Mouse (Mus musculus): ENCODE measurements around the gene Nuak1. TPM values are rescaled to one million over a fixed set of nuclear protein-coding genes. Genes with fewer than 3 reads are reported as not detected.

Gene Nuak1
- polyA plus RNA-seq, 1 experiment from 2014 or later, result 0.13 TPM

DNA sequence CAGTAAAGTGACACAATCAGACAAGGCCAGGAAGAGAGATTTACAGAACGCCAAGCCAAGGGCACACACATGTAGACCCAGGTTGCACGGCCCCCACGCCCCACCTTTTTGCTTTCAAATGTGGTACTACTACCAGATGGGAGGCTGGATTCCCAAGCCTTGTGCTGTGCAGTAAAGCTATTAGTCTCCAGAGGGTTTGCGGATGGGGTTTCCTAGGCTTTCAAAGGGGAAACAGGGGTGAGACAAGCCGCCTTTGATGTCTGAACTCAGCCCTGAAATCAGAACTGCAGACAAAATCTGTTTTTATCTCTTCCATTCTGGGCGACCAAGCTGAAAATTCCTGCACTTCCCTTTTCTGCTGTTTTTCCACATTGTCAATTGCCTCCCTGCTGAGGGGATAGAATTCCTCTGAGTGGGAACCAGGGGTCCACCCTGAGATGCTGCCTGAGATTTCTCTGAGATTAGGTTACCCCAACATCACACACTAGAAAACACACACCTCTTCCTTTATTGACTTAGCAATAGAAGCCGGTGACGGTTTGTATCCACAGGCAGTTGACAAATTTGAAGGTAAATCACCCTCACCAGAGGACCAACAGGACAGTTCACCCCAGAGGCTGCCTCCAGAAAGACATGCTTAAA is 35.1 kb downstream of the Nuak1 start:
- 57% methylated on average over 8 of the region's 8 CpGs for WGBS (ENCODE audit: insufficient replicate concordance)
- Histone ChIP-seq H3K9me3 (ENCODE audit: low read length) (no peaks in the 10 kb centered on the region), H3K4me3 (ENCODE audit: low read depth, low read length) (no peak overlapping the region), H3K27ac (ENCODE audit: low read depth) (no peak overlapping the region), H3K4me1 (ENCODE audit: insufficient read depth) (no peaks in the 10 kb centered on the region), H3K9ac (replicated peaks) (no peak overlapping the region), H3K4me2 (ENCODE audit: low read depth, low read length) (no peak overlapping the region), H3K36me3 (replicated peaks; ENCODE audit: insufficient read depth, low read length) (no peaks in the 10 kb centered on the region), H3K27me3 (ENCODE audit: insufficient read depth, low read length) (no peaks in the 10 kb centered on the region)
- no peak for DNase-seq
- TF ChIP-seq CTCF (IDR thresholded peaks at IDR 0.05; ENCODE audit: low read depth), result no peak
- TF ChIP-seq EP300 (IDR thresholded peaks at IDR 0.05; ENCODE audit: low read depth), result no peak
- no peak for ATAC-seq

DNA sequence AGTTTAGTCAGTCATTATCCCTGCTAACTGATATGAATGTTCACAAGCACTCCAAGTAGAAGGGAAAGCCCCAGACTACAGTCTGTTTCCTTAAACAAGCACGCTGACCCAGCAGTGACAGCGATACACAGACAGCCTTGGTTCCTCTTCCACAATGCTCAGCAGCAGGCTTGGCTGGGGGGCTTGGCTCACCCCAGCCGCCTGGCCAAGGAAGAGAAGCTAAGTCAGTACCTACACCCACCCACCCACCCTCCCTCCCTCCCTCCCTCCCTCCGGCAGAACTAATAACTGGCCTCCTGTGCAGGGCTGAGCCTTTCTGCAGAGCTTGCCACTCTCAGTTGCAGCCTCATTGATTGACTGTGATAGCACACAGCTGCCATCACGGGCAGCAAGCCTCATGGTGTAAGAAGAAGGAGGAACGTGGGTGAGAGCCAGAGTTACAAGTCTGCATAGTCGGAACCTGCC is 38.5 kb downstream of the Nuak1 start:
- TF ChIP-seq CTCF (IDR thresholded peaks at IDR 0.05; ENCODE audit: low read depth) (no peak), EP300 (IDR thresholded peaks at IDR 0.05; ENCODE audit: low read depth) (no peak)
- H3K27ac ChIP-seq (ENCODE audit: low read depth), result no peak overlapping the region
- no peak overlapping the region for H3K9ac ChIP-seq (replicated peaks)
- H3K4me1 ChIP-seq (ENCODE audit: insufficient read depth), result no peaks in the 10 kb centered on the region
- H3K4me2 ChIP-seq (ENCODE audit: low read depth, low read length), result no peak overlapping the region
- no peaks in the 10 kb centered on the region for H3K36me3 ChIP-seq (replicated peaks; ENCODE audit: insufficient read depth, low read length)
- H3K4me3 ChIP-seq (ENCODE audit: low read depth, low read length), result no peak overlapping the region
- DNase-seq (no peak), ATAC-seq (no peak)
- no peaks in the 10 kb centered on the region for H3K27me3 ChIP-seq (ENCODE audit: insufficient read depth, low read length)
- H3K9me3 ChIP-seq (ENCODE audit: low read length), result no peaks in the 10 kb centered on the region
- 23% methylated on average over 7 of the region's 7 CpGs for WGBS (ENCODE audit: insufficient replicate concordance)

DNA sequence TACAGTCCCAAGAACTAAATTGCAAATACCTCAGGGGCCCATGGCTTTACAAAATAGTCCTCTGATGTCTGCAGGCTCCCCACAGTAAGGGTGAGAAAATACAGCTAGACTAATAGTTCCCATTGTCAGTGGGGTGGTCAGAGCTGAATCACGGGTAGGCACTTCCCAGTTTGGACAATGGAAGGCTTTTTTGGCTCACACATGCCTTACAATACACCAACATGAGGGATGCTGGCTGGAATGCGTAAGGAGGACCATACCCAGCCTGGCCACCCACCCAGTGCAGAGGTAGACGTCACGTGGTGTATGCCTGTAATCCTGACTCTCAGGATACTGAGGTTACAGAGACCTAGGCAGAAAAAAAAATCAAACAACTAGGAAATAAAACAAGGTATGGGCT is 39.2 kb downstream of the Nuak1 start:
- Histone ChIP-seq H3K9ac (replicated peaks) (no peak overlapping the region), H3K27ac (ENCODE audit: low read depth) (no peak overlapping the region), H3K4me3 (ENCODE audit: low read depth, low read length) (no peak overlapping the region), H3K4me1 (ENCODE audit: insufficient read depth) (no peaks in the 10 kb centered on the region), H3K4me2 (ENCODE audit: low read depth, low read length) (no peak overlapping the region), H3K9me3 (ENCODE audit: low read length) (no peaks in the 10 kb centered on the region), H3K36me3 (replicated peaks; ENCODE audit: insufficient read depth, low read length) (no peaks in the 10 kb centered on the region), H3K27me3 (ENCODE audit: insufficient read depth, low read length) (no peaks in the 10 kb centered on the region)
- ATAC-seq, result no peak
- DNase-seq, result no peak
- 60% methylated on average over 4 of the region's 4 CpGs for WGBS (ENCODE audit: insufficient replicate concordance)
- TF ChIP-seq EP300 (IDR thresholded peaks at IDR 0.05; ENCODE audit: low read depth) (no peak), CTCF (IDR thresholded peaks at IDR 0.05; ENCODE audit: low read depth) (no peak)

DNA sequence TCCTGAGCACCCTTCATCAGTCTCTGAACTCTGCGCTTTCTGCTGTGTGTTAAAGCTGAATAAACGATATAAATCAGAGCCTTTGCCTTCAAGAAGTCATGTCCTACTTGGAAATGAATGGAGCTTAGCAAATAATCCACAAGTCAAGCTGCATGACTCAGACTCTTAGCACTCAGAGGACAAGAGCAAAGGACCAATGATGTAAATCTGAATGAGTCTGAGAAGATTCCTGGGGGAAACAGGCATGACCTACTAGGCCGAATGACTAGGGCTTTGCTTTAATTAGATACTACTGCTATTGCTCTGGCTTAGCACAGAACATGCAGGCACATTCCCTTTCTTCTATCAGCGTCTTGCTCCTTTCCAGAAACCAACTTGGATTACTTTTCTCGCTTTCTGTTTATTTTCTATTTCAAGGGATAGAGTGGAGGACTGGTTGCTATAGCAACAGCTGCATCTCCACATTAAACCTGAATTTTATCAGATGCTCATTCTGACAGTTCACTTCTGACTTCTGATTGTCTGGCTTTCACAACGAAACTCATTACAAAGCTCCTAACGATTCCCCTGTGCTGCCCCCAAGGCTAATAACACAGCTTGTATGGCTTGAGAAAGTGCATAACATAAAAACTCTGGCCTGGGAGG is 40.2 kb downstream of the Nuak1 start:
- Histone ChIP-seq H3K36me3 (replicated peaks; ENCODE audit: insufficient read depth, low read length) (no peaks in the 10 kb centered on the region), H3K9ac (replicated peaks) (no peak overlapping the region), H3K27me3 (ENCODE audit: insufficient read depth, low read length) (no peaks in the 10 kb centered on the region), H3K4me2 (ENCODE audit: low read depth, low read length) (no peak overlapping the region), H3K9me3 (ENCODE audit: low read length) (no peaks in the 10 kb centered on the region), H3K4me3 (ENCODE audit: low read depth, low read length) (no peak overlapping the region), H3K27ac (ENCODE audit: low read depth) (no peak overlapping the region), H3K4me1 (ENCODE audit: insufficient read depth) (no peaks in the 10 kb centered on the region)
- ATAC-seq (no peak), DNase-seq (no peak)
- 74% methylated on average over 7 of the region's 7 CpGs for WGBS (ENCODE audit: insufficient replicate concordance)
- no peak for TF ChIP-seq CTCF (IDR thresholded peaks at IDR 0.05; ENCODE audit: low read depth)
- no peak for TF ChIP-seq EP300 (IDR thresholded peaks at IDR 0.05; ENCODE audit: low read depth)

DNA sequence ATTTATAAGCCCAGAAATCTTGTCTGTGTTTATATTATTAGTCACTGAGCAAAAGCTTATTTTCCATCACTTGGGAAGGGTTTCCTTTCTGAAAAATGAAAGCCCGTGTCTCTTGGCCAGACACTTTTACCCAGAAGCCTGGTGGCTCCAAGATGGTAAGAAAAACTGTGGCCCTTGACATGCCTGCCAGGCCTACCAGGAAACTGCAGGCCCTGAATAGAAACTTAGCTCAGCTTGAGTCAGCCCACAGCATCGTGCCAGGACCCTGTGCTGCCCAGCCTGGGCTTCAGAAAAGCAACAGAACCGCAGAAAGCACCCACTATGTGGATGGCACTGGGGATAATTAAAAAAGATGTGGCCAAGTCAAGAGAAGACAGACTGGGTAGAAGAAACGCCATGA is 43.1 kb downstream of the Nuak1 start:
- WGBS (ENCODE audit: insufficient replicate concordance), result 65% methylated on average over 4 of the region's 4 CpGs
- ATAC-seq, result no peak

DNA sequence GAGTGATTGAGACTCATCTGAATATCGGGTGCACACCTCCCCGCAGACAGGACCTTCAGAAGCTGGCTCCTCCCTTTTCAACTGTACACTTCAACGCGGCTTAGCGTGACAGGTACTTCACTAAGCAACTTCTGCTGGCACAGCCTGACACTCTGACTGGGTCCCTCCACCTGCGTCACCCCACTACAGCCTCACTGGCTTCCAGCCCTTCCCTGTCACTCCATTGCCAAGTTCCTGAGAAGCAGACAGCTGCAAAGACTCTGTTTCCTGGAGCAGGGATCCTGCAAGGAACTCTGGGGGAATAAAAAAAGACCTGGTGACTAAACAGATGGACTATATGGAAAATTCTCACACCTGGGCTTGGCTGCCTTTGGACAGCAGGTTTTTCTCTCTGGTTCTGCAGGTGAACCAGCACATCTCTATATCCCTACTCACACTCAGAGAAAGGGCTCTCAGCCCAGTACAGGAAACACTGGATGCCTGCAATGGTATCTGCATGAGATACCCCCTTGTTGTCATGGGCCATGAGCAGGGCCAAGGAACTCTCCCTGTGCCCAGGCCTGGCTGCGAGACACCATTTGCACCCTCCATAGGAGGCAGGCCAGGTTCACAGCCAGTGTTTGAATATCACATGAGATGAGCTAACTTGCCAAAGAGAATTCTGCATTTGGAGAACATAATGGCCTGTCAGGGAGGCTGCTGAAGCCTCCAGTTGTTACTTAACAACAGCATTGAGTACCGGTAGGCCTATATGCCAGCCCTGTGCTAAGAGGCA is 44.3 kb downstream of the Nuak1 start:
- ATAC-seq (no peak), DNase-seq (no peak)
- H3K4me2 ChIP-seq (ENCODE audit: low read depth, low read length), result no peak overlapping the region
- no peak overlapping the region for H3K9ac ChIP-seq (replicated peaks)
- no peaks in the 10 kb centered on the region for H3K9me3 ChIP-seq (ENCODE audit: low read length)
- TF ChIP-seq EP300 (IDR thresholded peaks at IDR 0.05; ENCODE audit: low read depth), result no peak
- TF ChIP-seq CTCF (IDR thresholded peaks at IDR 0.05; ENCODE audit: low read depth), result no peak
- H3K27ac ChIP-seq (ENCODE audit: low read depth), result no peak overlapping the region
- no peaks in the 10 kb centered on the region for H3K36me3 ChIP-seq (replicated peaks; ENCODE audit: insufficient read depth, low read length)
- no peak overlapping the region for H3K4me3 ChIP-seq (ENCODE audit: low read depth, low read length)
- no peaks in the 10 kb centered on the region for H3K4me1 ChIP-seq (ENCODE audit: insufficient read depth)
- 61% methylated on average over 8 of the region's 8 CpGs for WGBS (ENCODE audit: insufficient replicate concordance)
- H3K27me3 ChIP-seq (ENCODE audit: insufficient read depth, low read length), result no peaks in the 10 kb centered on the region

More for the DNA sequence above, 43.1 kb downstream of the Nuak1 start:
- Histone ChIP-seq H3K4me3 (ENCODE audit: low read depth, low read length) (no peak overlapping the region), H3K9me3 (ENCODE audit: low read length) (no peaks in the 10 kb centered on the region), H3K4me1 (ENCODE audit: insufficient read depth) (no peaks in the 10 kb centered on the region), H3K4me2 (ENCODE audit: low read depth, low read length) (no peak overlapping the region), H3K9ac (replicated peaks) (no peak overlapping the region), H3K27ac (ENCODE audit: low read depth) (no peak overlapping the region), H3K36me3 (replicated peaks; ENCODE audit: insufficient read depth, low read length) (no peaks in the 10 kb centered on the region), H3K27me3 (ENCODE audit: insufficient read depth, low read length) (no peaks in the 10 kb centered on the region)
- TF ChIP-seq CTCF (IDR thresholded peaks at IDR 0.05; ENCODE audit: low read depth) (no peak), EP300 (IDR thresholded peaks at IDR 0.05; ENCODE audit: low read depth) (no peak)
- no peak for DNase-seq
